Mouse (Mus musculus): Measurements from ENCODE around the gene Esp36.
"Not testable (repeated sequence)": the region's sequence is repeated elsewhere in the genome, so short reads cannot be mapped to it uniquely, and the experiment has no call there.

Gene Esp36

DNA sequence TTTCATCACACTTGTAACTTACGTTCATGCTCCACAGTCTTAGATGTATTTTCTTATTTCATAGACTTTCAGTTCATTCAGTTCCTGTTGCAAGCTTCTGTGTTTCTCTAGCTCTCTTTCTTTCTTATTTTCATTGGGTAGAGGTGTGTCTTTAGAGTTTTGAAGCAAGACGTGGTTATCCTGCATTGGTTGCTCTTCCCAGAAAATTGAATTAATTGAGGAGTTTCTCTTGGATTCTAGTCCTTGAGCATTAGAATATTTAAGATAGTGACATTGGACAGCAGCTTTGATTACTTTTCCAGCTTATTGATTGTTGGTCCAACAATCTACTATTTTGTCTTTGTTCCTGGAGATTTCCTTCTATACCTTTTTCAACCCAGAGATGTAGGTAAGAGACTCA lies at the start of gene Esp36:
Gene Esp36, minus strand, starts transcription at position 101 of the 400 bp plus-strand sequence.
- DNase-seq (ENCODE audit: low spot score) = no peak

GRCm38 (mm10) chr17:38456206-38456605 lies 36.2 kb upstream of the Esp36 start:
- DNase-seq (ENCODE audit: low spot score) = not testable (repeated sequence)

DNA sequence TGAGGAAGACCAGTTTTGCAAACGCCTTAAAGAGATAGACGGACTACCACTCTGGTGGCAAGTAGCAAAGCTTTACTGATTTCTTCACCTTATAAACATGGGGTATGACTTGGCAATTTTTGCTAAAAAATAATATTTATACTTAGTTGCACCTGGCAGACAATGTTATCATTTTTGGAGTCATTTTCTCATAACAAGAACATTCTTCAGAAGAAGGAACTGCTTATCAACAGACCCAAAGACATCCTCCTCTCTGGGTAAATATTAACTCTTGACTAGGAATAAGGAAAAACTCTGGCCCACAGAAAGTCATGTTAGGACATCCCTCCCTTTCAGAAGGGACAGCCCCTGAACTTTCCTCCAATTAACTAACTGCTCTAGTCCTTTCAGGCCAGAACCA lies 30.7 kb upstream of the Esp36 start:
- DNase-seq (ENCODE audit: low spot score) = no peak

DNA sequence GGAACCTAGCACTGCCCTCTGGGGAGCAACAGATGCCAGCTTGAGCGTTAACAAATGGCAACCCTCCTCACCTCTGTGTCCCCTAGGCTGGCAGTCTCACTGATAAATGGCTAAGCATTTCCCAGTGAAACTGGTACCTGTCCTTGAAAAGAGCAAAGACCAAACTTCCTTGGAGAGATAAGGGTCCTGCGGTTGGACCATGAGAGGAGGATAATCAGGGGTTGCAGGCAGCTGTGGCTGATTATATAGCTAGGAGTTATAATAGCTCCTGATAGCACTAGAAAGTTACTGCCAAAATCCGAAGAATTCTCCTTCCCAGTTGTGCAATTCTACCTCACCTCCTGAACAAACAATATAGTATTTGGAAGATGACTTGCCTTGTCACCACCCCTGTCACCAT lies 13.8 kb downstream of the Esp36 start:
- DNase-seq (ENCODE audit: low spot score) = no peak

- DNase-seq (ENCODE audit: low spot score) = no peak
Observed at GRCm38 (mm10) chr17:38391821-38392220, 28.2 kb downstream of the Esp36 start.
